Mouse (Mus musculus): ENCODE data around the gene Slc7a8.

DNA sequence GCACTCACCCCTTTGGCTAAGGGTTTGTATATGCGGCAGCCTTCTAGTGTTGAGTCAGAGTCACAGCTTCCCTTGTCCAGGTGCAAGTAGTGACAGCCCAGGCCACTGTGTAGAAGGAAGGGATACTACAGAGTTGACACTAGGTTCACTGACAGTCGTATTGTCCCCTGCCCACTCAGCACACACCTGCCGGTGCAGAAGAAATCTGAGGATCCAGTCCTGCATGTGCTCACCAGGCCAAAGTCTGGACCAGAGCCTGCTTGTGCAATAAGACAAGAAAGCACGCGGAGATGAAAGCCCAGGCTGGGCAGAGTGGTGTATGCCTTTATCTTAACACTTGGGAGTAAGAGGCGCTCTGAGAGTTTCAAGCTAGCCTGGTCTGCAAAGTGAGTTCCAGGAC is 86.7 kb downstream of the Slc7a8 start:
- TF ChIP-seq CTCF (IDR thresholded peaks at IDR 0.05; ENCODE audit: borderline replicate concordance, extremely low read depth, insufficient read depth, insufficient read length) (no peak), POLR2A (IDR thresholded peaks at IDR 0.05; ENCODE audit: borderline replicate concordance, extremely low read depth, insufficient read depth, insufficient read length, poor library complexity, severe bottlenecking) (no peak)

Data from brain, embryonic 14.5 days (tissue).